Mouse (Mus musculus): Measurements from ENCODE around the gene Gm12248. TPM values are rescaled to one million over a fixed set of nuclear protein-coding genes. Genes with fewer than 3 reads are reported as not detected.

Gm12248 gene
- polyA plus RNA-seq, 1 experiment from 2014 or later = not detected

- no peak overlapping the region for H3K4me2 ChIP-seq (ENCODE audit: low read depth, low read length)
- no peak overlapping the region for H3K4me3 ChIP-seq (ENCODE audit: low read depth, low read length)
- DNase-seq = no peak
- H3K27ac ChIP-seq (ENCODE audit: low read depth) = peak overlapping the region; percentile 23; the same call in 1 of the 2 replicates
- H3K4me1 ChIP-seq (ENCODE audit: insufficient read depth) = peaks cover 72% of the 10 kb centered on the region
- no peak overlapping the region for H3K9ac ChIP-seq (replicated peaks)
- 47% methylated on average over 2 of the region's 2 CpGs for WGBS (ENCODE audit: insufficient replicate concordance)
- TF ChIP-seq CTCF (IDR thresholded peaks at IDR 0.05; ENCODE audit: low read depth) (no peak), EP300 (IDR thresholded peaks at IDR 0.05; ENCODE audit: low read depth) (no peak)
- no peaks in the 10 kb centered on the region for H3K9me3 ChIP-seq (ENCODE audit: low read length)
- ATAC-seq = peak; percentile 38; the same call in 1 of the 2 replicates
- no peaks in the 10 kb centered on the region for H3K27me3 ChIP-seq (ENCODE audit: insufficient read depth, low read length)
- H3K36me3 ChIP-seq (replicated peaks; ENCODE audit: insufficient read depth, low read length) = no peaks in the 10 kb centered on the region
These were observed 77.6 kb downstream of the Gm12248 start for GRCm38 (mm10) chr11:58015339-58015738.

GRCm38 (mm10) chr11:58014604-58015003 is 78.3 kb downstream of the Gm12248 start:
- H3K4me1 ChIP-seq (ENCODE audit: insufficient read depth) = peaks cover 64% of the 10 kb centered on the region
- H3K9me3 ChIP-seq (ENCODE audit: low read length) = no peaks in the 10 kb centered on the region
- WGBS (ENCODE audit: insufficient replicate concordance) = 47% methylated on average over 1 of the region's 1 CpGs
- H3K27ac ChIP-seq (ENCODE audit: low read depth) = peak overlapping the region; percentile 23; the same call in 1 of the 2 replicates
- H3K9ac ChIP-seq (replicated peaks) = no peak overlapping the region
- TF ChIP-seq EP300 (IDR thresholded peaks at IDR 0.05; ENCODE audit: low read depth) (no peak), CTCF (IDR thresholded peaks at IDR 0.05; ENCODE audit: low read depth) (no peak)
- ATAC-seq (no peak), DNase-seq (no peak)
- no peak overlapping the region for H3K4me2 ChIP-seq (ENCODE audit: low read depth, low read length)
- no peak overlapping the region for H3K4me3 ChIP-seq (ENCODE audit: low read depth, low read length)
- no peaks in the 10 kb centered on the region for H3K27me3 ChIP-seq (ENCODE audit: insufficient read depth, low read length)
- H3K36me3 ChIP-seq (replicated peaks; ENCODE audit: insufficient read depth, low read length) = no peaks in the 10 kb centered on the region

Other genes with a start within 250 kb of the Gm12248 start
- gene Larp1, start 84.1 kb downstream of the Gm12248 start, polyA plus RNA-seq (2015; fragmentation: Nextera tagmentation; extraction: Ambion mirVana) = 10.8 and 11.0 TPM in 2 replicates
- gene Cnot8, start 11.0 kb upstream of the Gm12248 start, polyA plus RNA-seq (2015; fragmentation: Nextera tagmentation; extraction: Ambion mirVana) = 24.3 and 26.2 TPM in 2 replicates
- 4.2 and 5.3 TPM in 2 replicates for gene Gemin5, start 75.4 kb upstream of the Gm12248 start, polyA plus RNA-seq (2015; fragmentation: Nextera tagmentation; extraction: Ambion mirVana)
- gene Mrpl22, start 78.5 kb upstream of the Gm12248 start, polyA plus RNA-seq (2015; fragmentation: Nextera tagmentation; extraction: Ambion mirVana) = 87.7 and 87.9 TPM in 2 replicates
- gene Igtp, start 106.4 kb upstream of the Gm12248 start, polyA plus RNA-seq (2015; fragmentation: Nextera tagmentation; extraction: Ambion mirVana) = 42.4 and 43.7 TPM in 2 replicates
- 17.2 and 18.2 TPM in 2 replicates for gene Irgm2, start 106.5 kb upstream of the Gm12248 start, polyA plus RNA-seq (2015; fragmentation: Nextera tagmentation; extraction: Ambion mirVana)
- gene 4930438A08Rik, start 181.7 kb upstream of the Gm12248 start, polyA plus RNA-seq (2015; fragmentation: Nextera tagmentation; extraction: Ambion mirVana) = 4.9 and 7.0 TPM in 2 replicates
- 3.3 and 4.0 TPM in 2 replicates for gene Zfp692, start 213.9 kb upstream of the Gm12248 start, polyA plus RNA-seq (2015; fragmentation: Nextera tagmentation; extraction: Ambion mirVana)
- 44.4 and 46.2 TPM in 2 replicates for gene Zfp672, start 237.2 kb upstream of the Gm12248 start, polyA plus RNA-seq (2015; fragmentation: Nextera tagmentation; extraction: Ambion mirVana)
- 10.5 and 11.0 TPM in 2 replicates for gene Sh3bp5l, start 237.6 kb upstream of the Gm12248 start, polyA plus RNA-seq (2015; fragmentation: Nextera tagmentation; extraction: Ambion mirVana)